Mouse (Mus musculus): Measurements from ENCODE around the gene Trmt44. TPM values are rescaled to one million over a fixed set of nuclear protein-coding genes. Genes with fewer than 3 reads are reported as not detected.

The Trmt44 gene
- polyA plus RNA-seq, 1 experiment from 2014 or later, result 6.8 TPM

GRCm38 (mm10) chr5:35516781-35517180 is 58.1 kb downstream of the Trmt44 start:
- H3K9me3 ChIP-seq (replicated peaks; ENCODE audit: control insufficient read depth, low read length, poor library complexity, severe bottlenecking), result no peaks in the 10 kb centered on the region
- H3K27me3 ChIP-seq (ENCODE audit: control insufficient read depth, insufficient read depth, low read depth, low read length), result no peaks in the 10 kb centered on the region; the same call in 1 of the 2 replicates
- no peak for ATAC-seq
- H3K36me3 ChIP-seq (ENCODE audit: control insufficient read depth, insufficient read depth, low read length), result no peaks in the 10 kb centered on the region
- H3K9ac ChIP-seq (ENCODE audit: low read depth, low read length), result no peak overlapping the region
- WGBS, result 85% methylated on average over 11 of the region's 11 CpGs
- no peak overlapping the region for H3K4me3 ChIP-seq (ENCODE audit: low read depth, low read length)
- no peak overlapping the region for H3K27ac ChIP-seq (ENCODE audit: low read length)
- no peak overlapping the region for H3K4me2 ChIP-seq (ENCODE audit: low read length)
- H3K4me1 ChIP-seq (ENCODE audit: control insufficient read depth, insufficient read depth, low read length), result no peaks in the 10 kb centered on the region

GRCm38 (mm10) chr5:35510589-35510988 is 64.3 kb downstream of the Trmt44 start:
- no peaks in the 10 kb centered on the region for H3K27me3 ChIP-seq (ENCODE audit: control insufficient read depth, insufficient read depth, low read depth, low read length)
- no peak for ATAC-seq
- WGBS, result 23% methylated on average over 5 of the region's 5 CpGs
- no peak overlapping the region for H3K4me2 ChIP-seq (ENCODE audit: low read length)
- H3K27ac ChIP-seq (ENCODE audit: low read length), result no peak overlapping the region
- H3K4me3 ChIP-seq (ENCODE audit: low read depth, low read length), result no peak overlapping the region
- no peak overlapping the region for H3K9ac ChIP-seq (ENCODE audit: low read depth, low read length)
- H3K36me3 ChIP-seq (ENCODE audit: control insufficient read depth, insufficient read depth, low read length), result no peaks in the 10 kb centered on the region
- H3K4me1 ChIP-seq (ENCODE audit: control insufficient read depth, insufficient read depth, low read length), result no peaks in the 10 kb centered on the region
- H3K9me3 ChIP-seq (replicated peaks; ENCODE audit: control insufficient read depth, low read length, poor library complexity, severe bottlenecking), result no peaks in the 10 kb centered on the region

Other genes with a start within 250 kb of the Trmt44 start
- gene Hmx1, start 186.0 kb downstream of the Trmt44 start, polyA plus RNA-seq (2015; fragmentation: Nextera tagmentation; extraction: Ambion mirVana), result not detected in 2 replicates
- 0.75 and 1.5 TPM in 2 replicates for gene Cpz, start 49.4 kb downstream of the Trmt44 start, polyA plus RNA-seq (2015; fragmentation: Nextera tagmentation; extraction: Ambion mirVana)
- 14.2 and 14.9 TPM in 2 replicates for gene Acox3, start 8.0 kb upstream of the Trmt44 start, polyA plus RNA-seq (2015; fragmentation: Nextera tagmentation; extraction: Ambion mirVana)
- 15.1 and 15.7 TPM in 2 replicates for gene Htra3, start 104.7 kb upstream of the Trmt44 start, polyA plus RNA-seq (2015; fragmentation: Nextera tagmentation; extraction: Ambion mirVana)
- 1.8 and 3.2 TPM in 2 replicates for gene Sh3tc1, start 164.9 kb upstream of the Trmt44 start, polyA plus RNA-seq (2015; fragmentation: Nextera tagmentation; extraction: Ambion mirVana)
- gene Ablim2, start 182.8 kb upstream of the Trmt44 start, polyA plus RNA-seq (2015; fragmentation: Nextera tagmentation; extraction: Ambion mirVana), result 29.4 and 36.2 TPM in 2 replicates